Mouse (Mus musculus) MEL (cell line): ENCODE results near the gene Creb3. TPM values are rescaled to one million over a fixed set of nuclear protein-coding genes. Genes with fewer than 3 reads are reported as not detected.

Source experiments
- DNase-seq: peaks from one replicate; pipeline ENCODE4 v3.0.0; 2011; ENCODE audit warnings: low read depth, low spot score
- H3K27ac ChIP-seq: 2 replicates; pipeline ENCODE4 v1.5.1; 2012; ENCODE audit warnings: low read depth, mild to moderate bottlenecking, control low read depth, low read length, moderate library complexity; ENCODE audit not compliant: control insufficient read depth
- H3K27me3 ChIP-seq, 2 experiments: fragments of 150-350 bp in 1 of 2; sonication (generic) in 1 of 2; 2 replicates each; pipeline ENCODE4 v1.6.1; 2012; ENCODE audit warnings: low read length in 2 of 2, mild to moderate bottlenecking in 2 of 2, improper control_type of control experiment in 1 of 2, moderate library complexity in 1 of 2; ENCODE audit not compliant: insufficient read depth in 2 of 2, control insufficient read depth in 1 of 2
- H3K36me3 ChIP-seq, 2 experiments: 2 replicates each; pipeline ENCODE4 v1.6.1; 2012 to 2014; ENCODE audit warnings: low read length in 2 of 2, improper control_type of control experiment in 1 of 2, inconsistent platforms in 1 of 2, mild to moderate bottlenecking in 1 of 2; ENCODE audit not compliant: insufficient read depth in 2 of 2, control insufficient read depth in 1 of 2
- H3K4me1 ChIP-seq, 2 experiments: fragments of 150-350 bp in 1 of 2; sonication (generic) in 1 of 2; 2 replicates each; pipeline ENCODE4 v1.6.1; 2012; ENCODE audit warnings: low read length in 2 of 2, improper control_type of control experiment in 1 of 2, mild to moderate bottlenecking in 1 of 2; ENCODE audit not compliant: insufficient read depth in 2 of 2, control insufficient read depth in 1 of 2
- H3K4me3 ChIP-seq, 2 experiments: fragments of 150-350 bp in 1 of 2; sonication (generic) in 1 of 2; 2 replicates each; pipeline ENCODE4 v1.5.1; 2012; ENCODE audit warnings: low read depth in 2 of 2, low read length in 2 of 2, mild to moderate bottlenecking in 2 of 2, moderate library complexity in 2 of 2, control low read depth in 1 of 2, improper control_type of control experiment in 1 of 2; ENCODE audit not compliant: control insufficient read depth in 1 of 2, insufficient read depth in 1 of 2
- H3K79me2 ChIP-seq: 2 replicates; pipeline ENCODE4 v1.6.1; 2012; ENCODE audit warnings: mild to moderate bottlenecking, low read length, moderate library complexity; ENCODE audit not compliant: control insufficient read depth, poor library complexity, insufficient read depth
- H3K9ac ChIP-seq: 2 replicates; pipeline ENCODE4 v1.6.1; 2012; ENCODE audit warnings: low read depth, mild to moderate bottlenecking, control low read depth, low read length, moderate library complexity; ENCODE audit not compliant: control insufficient read depth, poor library complexity, severe bottlenecking
- H3K9me3 ChIP-seq: fragments of 150-350 bp; sonication (generic); replicated peaks from 2 replicates; pipeline ENCODE4 v1.6.1; 2012; ENCODE audit warnings: mild to moderate bottlenecking, low read length, improper control_type of control experiment, moderate library complexity; ENCODE audit not compliant: insufficient read depth
- CHD2 ChIP-seq: IDR thresholded peaks from 2 replicates; pipeline ENCODE4 v1.6.1; 2011; ENCODE audit warnings: low read length, improper control_type of control experiment
- CTCF ChIP-seq, 3 experiments: IDR thresholded peaks in 2 of 3; conservative IDR thresholded peaks in 1 of 3; 2 replicates each; pipeline ENCODE4 v1.5.1; 2011 to 2012; ENCODE audit warnings: low read length in 3 of 3, low read depth in 2 of 3, mild to moderate bottlenecking in 2 of 3, improper control_type of control experiment in 1 of 3, inconsistent platforms in 1 of 3, mixed read lengths in 1 of 3, moderate library complexity in 1 of 3; ENCODE audit not compliant: control insufficient read depth in 1 of 3, insufficient read depth in 1 of 3, poor library complexity in 1 of 3, severe bottlenecking in 1 of 3
- GABPA ChIP-seq: IDR thresholded peaks from 2 replicates; pipeline ENCODE4 v1.6.1; 2012; ENCODE audit warnings: low read depth, mild to moderate bottlenecking, inconsistent platforms, low read length, improper control_type of control experiment, moderate library complexity
- MAZ ChIP-seq: IDR thresholded peaks from 2 replicates; pipeline ENCODE4 v1.6.1; 2012; ENCODE audit warnings: low read depth, mild to moderate bottlenecking, inconsistent platforms, low read length, improper control_type of control experiment
- MEF2A ChIP-seq: IDR thresholded peaks from 2 replicates; pipeline ENCODE4 v1.6.1; 2014; ENCODE audit warnings: low read depth, mild to moderate bottlenecking, inconsistent platforms, low read length, improper control_type of control experiment; ENCODE audit not compliant: poor library complexity, insufficient replicate concordance, severe bottlenecking; ENCODE audit errors: extremely low read depth
- NELFE ChIP-seq: IDR thresholded peaks from 2 replicates; pipeline ENCODE4 v1.6.1; 2011; ENCODE audit warnings: low read depth, low read length, improper control_type of control experiment
- NRF1 ChIP-seq: IDR thresholded peaks from 2 replicates; pipeline ENCODE4 v1.6.1; 2014; ENCODE audit warnings: low read depth, mild to moderate bottlenecking, inconsistent platforms, low read length, improper control_type of control experiment, moderate library complexity; ENCODE audit not compliant: poor library complexity, insufficient read depth, severe bottlenecking
- RAD21 ChIP-seq: IDR thresholded peaks from 2 replicates; pipeline ENCODE4 v1.6.1; 2011; ENCODE audit warnings: mild to moderate bottlenecking, low read depth, low read length, improper control_type of control experiment
- SIN3A ChIP-seq: IDR thresholded peaks from 2 replicates; pipeline ENCODE4 v1.6.1; 2012; ENCODE audit warnings: low read length, improper control_type of control experiment, inconsistent platforms
- TAL1 ChIP-seq: IDR thresholded peaks from 2 replicates; pipeline ENCODE4 v1.6.1; 2012; ENCODE audit warnings: mild to moderate bottlenecking, inconsistent platforms, low read length, moderate library complexity, mixed read lengths
- TCF12 ChIP-seq: IDR thresholded peaks from 2 replicates; pipeline ENCODE4 v1.6.1; 2014; ENCODE audit warnings: low read depth, mild to moderate bottlenecking, inconsistent platforms, low read length, improper control_type of control experiment, moderate library complexity
- UBTF ChIP-seq: IDR thresholded peaks from 2 replicates; pipeline ENCODE4 v1.6.1; 2012; ENCODE audit warnings: low read depth, mild to moderate bottlenecking, inconsistent platforms, low read length, improper control_type of control experiment, moderate library complexity, borderline replicate concordance; ENCODE audit not compliant: insufficient read depth
- USF1 ChIP-seq: IDR thresholded peaks from 2 replicates; pipeline ENCODE4 v1.6.1; 2014; ENCODE audit warnings: low read depth, mild to moderate bottlenecking, inconsistent platforms, low read length, improper control_type of control experiment, moderate library complexity
- USF2 ChIP-seq, 2 experiments: IDR thresholded peaks; 2 replicates each; pipeline ENCODE4 v1.6.1; 2011 to 2012; ENCODE audit warnings: improper control_type of control experiment in 2 of 2, low read length in 2 of 2, borderline replicate concordance in 1 of 2, inconsistent platforms in 1 of 2, low read depth in 1 of 2, mild to moderate bottlenecking in 1 of 2; ENCODE audit not compliant: insufficient read depth in 1 of 2
- ZNF384 ChIP-seq: IDR thresholded peaks from 2 replicates; pipeline ENCODE4 v1.6.1; 2012; ENCODE audit warnings: low read depth, mild to moderate bottlenecking, inconsistent platforms, low read length, improper control_type of control experiment
- polyA plus RNA-seq, 2 experiments: library from polyadenylated mRNA; stranded (reverse) in 1 of 2; unstranded in 1 of 2; fragments of >175 nt in 1 of 2; fragments of >200 nt in 1 of 2; gene quantifications; 2 replicates each; pipeline versions ENCODE4 v1.2.1 to v1.2.4; 2012; ENCODE audit warnings: low replicate concordance in 2 of 2, low read depth in 1 of 2; ENCODE audit not compliant: insufficient read length in 2 of 2, insufficient read depth in 1 of 2, missing spikeins in 1 of 2
- total RNA-seq: library from RNA; depleted of rRNA; stranded (reverse); fragments of 300-350 nt; gene quantifications from 2 replicates; pipeline ENCODE4 v1.2.3, GENCODE M21; 2012

Gene Creb3
- total and polyA plus RNA-seq, 3 experiments, result 17.1 to 21.3 TPM; not detected in 1

GRCm38 (mm10) chr4:43591543-43591942 lies 29.4 kb downstream of the Creb3 start:
- peaks cover 0 to 13% of the 10 kb centered on the region in 2 experiments; a peak in 3 of 4 replicates for H3K4me1 ChIP-seq
- no peak overlapping the region for H3K4me3 ChIP-seq
- peaks cover 0 to 15% of the 10 kb centered on the region in 2 experiments; a peak in 2 of 4 replicates for H3K36me3 ChIP-seq
- no peak for TF ChIP-seq MEF2A
- peak; percentile 0; the same call in 1 of the 2 replicates for TF ChIP-seq ZNF384
- no peak for TF ChIP-seq SIN3A
- TF ChIP-seq RAD21, result no peak
- H3K79me2 ChIP-seq, result no peaks in the 10 kb centered on the region
- H3K9me3 ChIP-seq, result no peaks in the 10 kb centered on the region
- H3K27ac ChIP-seq, result no peak overlapping the region
- no peaks in the 10 kb centered on the region for H3K27me3 ChIP-seq
- no peak overlapping the region for H3K9ac ChIP-seq
- no peak for DNase-seq

GRCm38 (mm10) chr4:43591961-43592360 lies 29.8 kb downstream of the Creb3 start:
- Histone ChIP-seq H3K9ac (no peak overlapping the region), H3K36me3 (peaks cover 0 to 15% of the 10 kb centered on the region in 2 experiments; a peak in 2 of 4 replicates), H3K27ac (no peak overlapping the region), H3K9me3 (no peaks in the 10 kb centered on the region), H3K27me3 (no peaks in the 10 kb centered on the region), H3K4me3 (no peak overlapping the region), H3K4me1 (peaks cover 0 to 13% of the 10 kb centered on the region in 2 experiments; a peak in 3 of 4 replicates), H3K79me2 (no peaks in the 10 kb centered on the region)
- DNase-seq, result no peak
- TF ChIP-seq MAZ (no peak), CHD2 (no peak), USF1 (no peak), GABPA (no peak), USF2 (IDR thresholded peaks at IDR 0.05; ENCODE audit: borderline replicate concordance in 1 of 2, insufficient read depth in 1 of 2, low read depth in 1 of 2, low read length in 2 of 2) (no peak), NELFE (no peak), RAD21 (no peak), CTCF (IDR thresholded peaks at IDR 0.05 in 2 of 3, conservative IDR thresholded peaks at IDR 0.05 in 1 of 3; ENCODE audit: control insufficient read depth in 1 of 3, insufficient read depth in 1 of 3, low read depth in 2 of 3, low read length in 3 of 3, poor library complexity in 1 of 3, severe bottlenecking in 1 of 3) (no peak), NRF1 (no peak), TAL1 (no peak), MEF2A (no peak), TCF12 (no peak), ZNF384 (no peak), UBTF (no peak)
